Mouse (Mus musculus): ENCODE results near the gene Pigx. TPM values are rescaled to one million over a fixed set of nuclear protein-coding genes. Genes with fewer than 3 reads are reported as not detected.

The Pigx gene
- polyA plus RNA-seq, 1 experiment from 2014 or later: 94.0 TPM

Other genes starting within 250 kb of the Pigx start
- gene Meltf, start 220.9 kb downstream of the Pigx start, polyA plus RNA-seq (2015; fragmentation: Nextera tagmentation; extraction: Ambion mirVana): 0.29 and 0.42 TPM in 2 replicates
- gene Pigz, start 165.9 kb downstream of the Pigx start, polyA plus RNA-seq (2015; fragmentation: Nextera tagmentation; extraction: Ambion mirVana): 4.1 and 5.2 TPM in 2 replicates
- 128 and 132 TPM in 2 replicates for gene 0610012G03Rik, start 151.2 kb downstream of the Pigx start, polyA plus RNA-seq (2015; fragmentation: Nextera tagmentation; extraction: Ambion mirVana)
- gene Ncbp2, start 151.2 kb downstream of the Pigx start, polyA plus RNA-seq (2015; fragmentation: Nextera tagmentation; extraction: Ambion mirVana): 91.7 and 95.0 TPM in 2 replicates
- gene Senp5, start 96.5 kb downstream of the Pigx start, polyA plus RNA-seq (2015; fragmentation: Nextera tagmentation; extraction: Ambion mirVana): 13.1 and 16.2 TPM in 2 replicates
- 24.9 and 29.9 TPM in 2 replicates for gene Pak2, start 20.4 kb downstream of the Pigx start, polyA plus RNA-seq (2015; fragmentation: Nextera tagmentation; extraction: Ambion mirVana)
- gene Cep19, start 60 bp upstream of the Pigx start, polyA plus RNA-seq (2015; fragmentation: Nextera tagmentation; extraction: Ambion mirVana): 48.0 and 51.0 TPM in 2 replicates
- gene Nrros, start 65.9 kb upstream of the Pigx start, polyA plus RNA-seq (2015; fragmentation: Nextera tagmentation; extraction: Ambion mirVana): 7.7 and 9.7 TPM in 2 replicates
- not detected in 2 replicates for gene Bex6, start 80.1 kb upstream of the Pigx start, polyA plus RNA-seq (2015; fragmentation: Nextera tagmentation; extraction: Ambion mirVana)
- 5.6 and 6.0 TPM in 2 replicates for gene Fbxo45, start 147.4 kb upstream of the Pigx start, polyA plus RNA-seq (2015; fragmentation: Nextera tagmentation; extraction: Ambion mirVana)
- gene Wdr53, start 147.5 kb upstream of the Pigx start, polyA plus RNA-seq (2015; fragmentation: Nextera tagmentation; extraction: Ambion mirVana): 14.2 and 15.8 TPM in 2 replicates
- gene Smco1, start 171.7 kb upstream of the Pigx start, polyA plus RNA-seq (2015; fragmentation: Nextera tagmentation; extraction: Ambion mirVana): not detected in 2 replicates
- gene Rnf168, start 177.7 kb upstream of the Pigx start, polyA plus RNA-seq (2015; fragmentation: Nextera tagmentation; extraction: Ambion mirVana): 23.4 and 23.8 TPM in 2 replicates
- gene Ubxn7, start 232.5 kb upstream of the Pigx start, polyA plus RNA-seq (2015; fragmentation: Nextera tagmentation; extraction: Ambion mirVana): 17.9 and 18.3 TPM in 2 replicates

All from hindbrain, embryonic 16.5 days (tissue).